Mouse (Mus musculus): ENCODE data around the gene Coil.

DNA sequence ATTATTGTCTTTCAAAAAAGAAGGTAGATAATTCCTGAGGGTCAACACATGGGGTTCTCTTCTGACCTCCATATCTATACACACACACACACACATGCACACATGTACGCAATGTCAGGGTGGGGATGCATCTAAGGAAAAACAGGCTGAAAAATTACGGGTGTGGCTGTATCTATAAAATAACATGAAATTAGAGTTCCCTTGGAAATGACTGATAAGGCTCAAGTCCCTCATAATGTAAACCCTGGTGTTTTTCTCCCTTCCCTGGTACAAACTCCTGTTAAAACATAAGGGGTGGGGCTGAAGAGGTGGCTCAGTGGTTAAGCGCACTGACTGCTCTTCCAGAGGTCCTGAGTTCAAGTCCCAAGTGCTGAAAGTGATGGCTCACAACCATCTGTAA, 16.5 kb upstream of the Coil start:
- TF ChIP-seq USF1 (IDR thresholded peaks at IDR 0.05; ENCODE audit: low read depth) (no peak), POLR2A (IDR thresholded peaks at IDR 0.05; ENCODE audit: insufficient read length, low read depth) (no peak), SRF (IDR thresholded peaks at IDR 0.05; ENCODE audit: control insufficient read depth, insufficient read length, low read depth) (no peak), E2F4 (IDR thresholded peaks at IDR 0.05; ENCODE audit: insufficient read depth) (no peak), MYOG (IDR thresholded peaks at IDR 0.05; ENCODE audit: control insufficient read depth in 1 of 3, insufficient read depth in 1 of 3, insufficient read length in 2 of 3, low read depth in 2 of 3) (no peak), MYOD1 (IDR thresholded peaks at IDR 0.05; ENCODE audit: control insufficient read depth in 1 of 3, insufficient read length in 2 of 3, low read depth in 2 of 3) (no peak)
